Mouse (Mus musculus): ENCODE data around the gene Msmb.
"Not testable (repeated sequence)": the region's sequence is repeated elsewhere in the genome, so short reads cannot be mapped to it uniquely, and the experiment has no call there.

Gene Msmb

GRCm38 (mm10) chr14:32146578-32146977, 4.8 kb downstream of the Msmb start:
- DNase-seq (ENCODE audit: low spot score), result no peak

GRCm38 (mm10) chr14:32150872-32151271, 9.0 kb downstream of the Msmb start:
- DNase-seq (ENCODE audit: low spot score), result no peak

- no peak for DNase-seq (ENCODE audit: low spot score)
Measured at GRCm38 (mm10) chr14:32152243-32152965, 10.6 kb downstream of the Msmb start.

- no peak for DNase-seq (ENCODE audit: low spot score)
Measured at GRCm38 (mm10) chr14:32153156-32153555, 11.3 kb downstream of the Msmb start.

GRCm38 (mm10) chr14:32154758-32155157, 12.9 kb downstream of the Msmb start:
- no peak for DNase-seq (ENCODE audit: low spot score)

- DNase-seq (ENCODE audit: low spot score), result no peak
Measured at GRCm38 (mm10) chr14:32159150-32159670, 17.4 kb downstream of the Msmb start.

- peak; percentile 100 for DNase-seq (ENCODE audit: low spot score)
Measured at GRCm38 (mm10) chr14:32159690-32160246, 17.9 kb downstream of the Msmb start, which contains the start of gene Ncoa4. TSS of gene Ncoa4 (plus strand) at chr14:32159865.

- DNase-seq (ENCODE audit: low spot score), result peak; percentile 12
Measured at GRCm38 (mm10) chr14:32160563-32160962, 18.7 kb downstream of the Msmb start.

- no peak for DNase-seq (ENCODE audit: low spot score)
Measured at GRCm38 (mm10) chr14:32161090-32161885, 19.5 kb downstream of the Msmb start.

GRCm38 (mm10) chr14:32162231-32162630, 20.4 kb downstream of the Msmb start:
- DNase-seq (ENCODE audit: low spot score), result no peak

GRCm38 (mm10) chr14:32163203-32163888, 21.5 kb downstream of the Msmb start:
- DNase-seq (ENCODE audit: low spot score), result no peak

- no peak for DNase-seq (ENCODE audit: low spot score)
Measured at GRCm38 (mm10) chr14:32164173-32165051, 22.6 kb downstream of the Msmb start.

- peak; percentile 87 for DNase-seq (ENCODE audit: low spot score)
Measured at GRCm38 (mm10) chr14:32165278-32166061, 23.6 kb downstream of the Msmb start.

- DNase-seq (ENCODE audit: low spot score), result no peak
Measured at GRCm38 (mm10) chr14:32166062-32166441, 24.2 kb downstream of the Msmb start.

- DNase-seq (ENCODE audit: low spot score), result no peak
Measured at GRCm38 (mm10) chr14:32166840-32167239, 25.0 kb downstream of the Msmb start.

- DNase-seq (ENCODE audit: low spot score), result no peak
Measured at GRCm38 (mm10) chr14:32167326-32167725, 25.5 kb downstream of the Msmb start.

GRCm38 (mm10) chr14:32168653-32169231, 26.9 kb downstream of the Msmb start:
- DNase-seq (ENCODE audit: low spot score), result no peak

- no peak for DNase-seq (ENCODE audit: low spot score)
Measured at GRCm38 (mm10) chr14:32170137-32170536, 28.3 kb downstream of the Msmb start.

- DNase-seq (ENCODE audit: low spot score), result no peak
Measured at GRCm38 (mm10) chr14:32175310-32175709, 33.5 kb downstream of the Msmb start.

GRCm38 (mm10) chr14:32176590-32176989, 34.8 kb downstream of the Msmb start:
- DNase-seq (ENCODE audit: low spot score), result not testable (repeated sequence)

All from embryo, embryonic 10 days (tissue).